Mouse (Mus musculus) intestine, postnatal 0 days (tissue): ENCODE results near the gene Uvssa. TPM values are rescaled to one million over a fixed set of nuclear protein-coding genes. Genes with fewer than 3 reads are reported as not detected.

Experiments used
- ATAC-seq: fragments of 200-750 bp; cut with Nextera tagmentation; 2 replicates; pipeline ENCODE4 v1.8.0; 2017; ENCODE audit warnings: mild to moderate bottlenecking, moderate TSS enrichment, moderate library complexity
- H3K27ac ChIP-seq: fragments of 300-500 bp; sonication (generic); 2 replicates; pipeline ENCODE4 v1.5.1; 2014; ENCODE audit warnings: mild to moderate bottlenecking, low read depth, low read length, moderate library complexity
- H3K27me3 ChIP-seq: fragments of 300-500 bp; sonication (generic); replicated peaks from 2 replicates; pipeline ENCODE4 v1.6.1; 2014; ENCODE audit warnings: low read length, mixed read lengths; ENCODE audit not compliant: control insufficient read depth, insufficient read depth
- H3K36me3 ChIP-seq: fragments of 300-500 bp; sonication (generic); 2 replicates; pipeline ENCODE4 v1.6.1; 2014; ENCODE audit warnings: mild to moderate bottlenecking, moderate library complexity; ENCODE audit not compliant: control insufficient read depth, insufficient read depth
- H3K4me1 ChIP-seq: fragments of 300-500 bp; sonication (generic); replicated peaks from 2 replicates; pipeline ENCODE4 v1.6.1; 2014; ENCODE audit warnings: antibody characterized with exemption, low read length, mixed read lengths; ENCODE audit not compliant: control insufficient read depth, insufficient read depth
- H3K4me2 ChIP-seq: fragments of 300-500 bp; sonication (generic); replicated peaks from 2 replicates; pipeline ENCODE4 v1.6.1; 2014; ENCODE audit warnings: low read depth, mild to moderate bottlenecking, moderate library complexity
- H3K4me3 ChIP-seq: fragments of 300-500 bp; sonication (generic); 2 replicates; pipeline ENCODE4 v1.5.1; 2014; ENCODE audit warnings: low read depth, low read length
- H3K9ac ChIP-seq: fragments of 300-500 bp; sonication (generic); 2 replicates; pipeline ENCODE4 v1.6.1; 2014; ENCODE audit warnings: mild to moderate bottlenecking, low read depth, low read length
- H3K9me3 ChIP-seq: fragments of 300-500 bp; sonication (generic); 2 replicates; pipeline ENCODE4 v1.6.1; 2016; ENCODE audit warnings: mixed run types; ENCODE audit not compliant: control insufficient read depth
- CTCF ChIP-seq: sonication (generic); IDR thresholded peaks from 2 replicates; pipeline ENCODE4 v1.5.1; 2016; ENCODE audit warnings: low read depth, mild to moderate bottlenecking, control low read depth, antibody characterized with exemption, moderate library complexity
- WGBS: fragments of 180-500 bp; shearing (Covaris S2); extraction: QIAGEN DNeasy Blood & Tissue Kit; methylation state at CpG from one replicate; pipeline ENCODE4 v1.1.7; 2014; 5-methylcytosine and 5-hydroxymethylcytosine counted together
- polyA plus RNA-seq: library from polyadenylated mRNA; unstranded; fragments of >200 nt; fragmentation: Nextera tagmentation; extraction: Ambion mirVana; gene quantifications from 2 replicates; pipeline ENCODE4 v1.2.1, GENCODE M21; 2015

The Uvssa gene
- polyA plus RNA-seq, 1 experiment from 2014 or later, result 3.4 TPM

GRCm38 (mm10) chr5:33427461-33427860 lies 49.1 kb downstream of the Uvssa start:
- TF ChIP-seq CTCF, result no peak
- Histone ChIP-seq H3K9ac (no peak overlapping the region), H3K9me3 (no peaks in the 10 kb centered on the region), H3K27me3 (peaks cover 46% of the 10 kb centered on the region), H3K27ac (no peak overlapping the region), H3K36me3 (no peaks in the 10 kb centered on the region), H3K4me3 (no peak overlapping the region), H3K4me1 (no peaks in the 10 kb centered on the region), H3K4me2 (no peak overlapping the region)
- ATAC-seq, result no peak

- ATAC-seq, result no peak
- Histone ChIP-seq H3K4me2 (no peak overlapping the region), H3K36me3 (no peaks in the 10 kb centered on the region), H3K4me3 (no peak overlapping the region), H3K9me3 (no peaks in the 10 kb centered on the region), H3K27me3 (peaks cover 72% of the 10 kb centered on the region), H3K27ac (no peak overlapping the region), H3K4me1 (no peaks in the 10 kb centered on the region), H3K9ac (no peak overlapping the region)
- 4% methylated on average over 16 of the region's 16 CpGs for WGBS
- no peak for TF ChIP-seq CTCF
These were observed 51.8 kb downstream of the Uvssa start for GRCm38 (mm10) chr5:33430106-33430505.

GRCm38 (mm10) chr5:33430511-33431172 lies 52.3 kb downstream of the Uvssa start:
- Histone ChIP-seq H3K9me3 (no peaks in the 10 kb centered on the region), H3K4me3 (peak overlapping the region; percentile 29), H3K27ac (no peak overlapping the region), H3K4me2 (peak overlapping the region; percentile 52), H3K4me1 (no peaks in the 10 kb centered on the region), H3K27me3 (peaks cover 78% of the 10 kb centered on the region), H3K9ac (no peak overlapping the region), H3K36me3 (no peaks in the 10 kb centered on the region)
- TF ChIP-seq CTCF, result no peak
- ATAC-seq, result no peak
- 2% methylated on average over 64 of the region's 64 CpGs for WGBS

- H3K36me3 ChIP-seq, result no peaks in the 10 kb centered on the region
- TF ChIP-seq CTCF, result no peak
- H3K4me1 ChIP-seq, result no peaks in the 10 kb centered on the region
- H3K9me3 ChIP-seq, result no peaks in the 10 kb centered on the region
- WGBS, result 1% methylated on average over 77 of the region's 77 CpGs
- H3K27ac ChIP-seq, result no peak overlapping the region
- peak overlapping the region; percentile 29 for H3K4me3 ChIP-seq
- no peak for ATAC-seq
- no peak overlapping the region for H3K9ac ChIP-seq
- H3K4me2 ChIP-seq, result peak overlapping the region; percentile 52
- peaks cover 85% of the 10 kb centered on the region for H3K27me3 ChIP-seq
These were observed 53.0 kb downstream of the Uvssa start for GRCm38 (mm10) chr5:33431173-33432005.

- 2% methylated on average over 39 of the region's 39 CpGs for WGBS
- H3K4me1 ChIP-seq, result no peaks in the 10 kb centered on the region
- H3K27ac ChIP-seq, result no peak overlapping the region
- no peak for TF ChIP-seq CTCF
- no peak for ATAC-seq
- no peaks in the 10 kb centered on the region for H3K36me3 ChIP-seq
- H3K4me2 ChIP-seq, result no peak overlapping the region
- no peak overlapping the region for H3K4me3 ChIP-seq
- H3K27me3 ChIP-seq, result peaks cover 94% of the 10 kb centered on the region
- no peaks in the 10 kb centered on the region for H3K9me3 ChIP-seq
- H3K9ac ChIP-seq, result no peak overlapping the region
These were observed 53.9 kb downstream of the Uvssa start for GRCm38 (mm10) chr5:33432057-33432935.
